ENCODE assay signal across 10 mouse cellular contexts in genomic region chr1:163338525-163339218, GRCm38 (mm10). TPM values are rescaled to one million over a fixed set of nuclear protein-coding genes. Genes with fewer than 3 reads are reported as not detected.
DNase-seq lines count a peak whose midpoint lies in the region; ATAC-seq and TF ChIP-seq lines count a peak whose summit lies in the region.
"Had no signal": no experiment of that assay in that cellular context is flagged by ENCODE, and none has a peak within 500 bp of the region (broad histone marks: within the 10 kb centered on the region; RNA-seq: fewer than 3 reads in every experiment).

No protein-coding gene starts in this region.

- 53% methylated on average over 7 of the region's 7 CpGs for WGBS in embryonic facial prominence, embryonic 13.5 days
- 76% methylated on average over 7 of the region's 7 CpGs for WGBS in embryonic facial prominence, embryonic 10.5 days
- WGBS in lung, embryonic 14.5 days: 65% methylated on average over 7 of the region's 7 CpGs
- 58% methylated on average over 7 of the region's 7 CpGs for WGBS in lung, adult 2 months
- WGBS in midbrain, embryonic 16.5 days: 54% methylated on average over 7 of the region's 7 CpGs

- ATAC-seq in embryonic facial prominence, embryonic 13.5 days (ENCODE audit: insufficient number of reproducible peaks, insufficient read depth, low FRiP score, low TSS enrichment, low read depth): no peak
- no peak for ATAC-seq in lung, embryonic 14.5 days (ENCODE audit: insufficient read depth)
- ATAC-seq in midbrain, embryonic 16.5 days: peak; percentile 56; the same call in 1 of the 2 replicates

- DNase-seq in embryonic facial prominence, embryonic 10.5 days (ENCODE audit: low spot score): no peak
- peak; percentile 33 for DNase-seq in lung, embryonic 14.5 days
- DNase-seq in lung, adult 2 months: no peak
- peak; percentile 38 to 77 for DNase-seq in gastrocnemius, adult 8-10 months (ENCODE audit: low spot score in 2 of 2)
- DNase-seq in spleen, postnatal 14 days (ENCODE audit: low spot score in 2 of 2): no peak
- no peak for DNase-seq in cerebellum, adult 11 months
- DNase-seq: lung, postnatal 4 days had no signal

- no peak for TF ChIP-seq POLR2A in lung, adult 2 months (IDR thresholded peaks at IDR 0.05; ENCODE audit: borderline replicate concordance, extremely low read depth, low read depth, low read length)

- no peaks in the 10 kb centered on the region for H3K36me3 ChIP-seq in embryonic facial prominence, embryonic 13.5 days
- H3K36me3 ChIP-seq in embryonic facial prominence, embryonic 10.5 days (replicated peaks): no peaks in the 10 kb centered on the region
- no peaks in the 10 kb centered on the region for H3K36me3 ChIP-seq in lung, embryonic 14.5 days (ENCODE audit: insufficient read depth)
- H3K36me3 ChIP-seq in midbrain, embryonic 16.5 days (ENCODE audit: control insufficient read depth, insufficient read depth, low read length): no peaks in the 10 kb centered on the region

- no peak overlapping the region for H3K4me2 ChIP-seq in embryonic facial prominence, embryonic 13.5 days
- H3K4me2 ChIP-seq in lung, embryonic 14.5 days: no peak overlapping the region
- 0 out of 2 replicates have a peak overlapping the region, but pooled peaks have one; percentile 6 for H3K4me2 ChIP-seq in midbrain, embryonic 16.5 days (ENCODE audit: low read length)

- no peaks in the 10 kb centered on the region for H3K27me3 ChIP-seq in embryonic facial prominence, embryonic 13.5 days
- no peaks in the 10 kb centered on the region for H3K27me3 ChIP-seq in embryonic facial prominence, embryonic 10.5 days (replicated peaks; ENCODE audit: low read depth, poor library complexity, severe bottlenecking)
- no peaks in the 10 kb centered on the region for H3K27me3 ChIP-seq in lung, embryonic 14.5 days (ENCODE audit: insufficient read depth, low read length)
- no peaks in the 10 kb centered on the region for H3K27me3 ChIP-seq in midbrain, embryonic 16.5 days (ENCODE audit: control insufficient read depth, insufficient read depth, low read depth, low read length)

- H3K4me1 ChIP-seq in embryonic facial prominence, embryonic 13.5 days: peaks cover 6% of the 10 kb centered on the region; the same call in 1 of the 2 replicates
- peaks cover 11% of the 10 kb centered on the region; the same call in 1 of the 2 replicates for H3K4me1 ChIP-seq in embryonic facial prominence, embryonic 10.5 days
- H3K4me1 ChIP-seq in lung, embryonic 14.5 days (ENCODE audit: insufficient read depth): no peaks in the 10 kb centered on the region
- no peaks in the 10 kb centered on the region for H3K4me1 ChIP-seq in lung, adult 2 months (ENCODE audit: control insufficient read depth, insufficient read depth, low read length)
- H3K4me1 ChIP-seq in midbrain, embryonic 16.5 days (ENCODE audit: control insufficient read depth, insufficient read depth, low read length): no peaks in the 10 kb centered on the region

- 0 out of 2 replicates have a peak overlapping the region, but pooled peaks have one; percentile 51 for H3K27ac ChIP-seq in embryonic facial prominence, embryonic 13.5 days
- H3K27ac ChIP-seq in embryonic facial prominence, embryonic 10.5 days (replicated peaks): no peak overlapping the region
- no peak overlapping the region for H3K27ac ChIP-seq in lung, embryonic 14.5 days (ENCODE audit: low read depth)
- H3K27ac ChIP-seq in midbrain, embryonic 16.5 days (ENCODE audit: low read length): no peak overlapping the region

- H3K4me3 ChIP-seq in embryonic facial prominence, embryonic 13.5 days: no peak overlapping the region
- no peak overlapping the region for H3K4me3 ChIP-seq in embryonic facial prominence, embryonic 10.5 days
- no peak overlapping the region for H3K4me3 ChIP-seq in lung, embryonic 14.5 days (ENCODE audit: low read depth, low read length)
- H3K4me3 ChIP-seq in lung, adult 2 months (replicated peaks; ENCODE audit: extremely low read depth, low read depth, low read length): no peak overlapping the region
- no peak overlapping the region for H3K4me3 ChIP-seq in midbrain, embryonic 16.5 days (ENCODE audit: low read depth, low read length)
- H3K4me3 ChIP-seq: erythroblast, embryonic 14.5 days had no signal

- H3K9ac ChIP-seq in embryonic facial prominence, embryonic 13.5 days: no peak overlapping the region
- no peak overlapping the region for H3K9ac ChIP-seq in lung, embryonic 14.5 days
- H3K9ac ChIP-seq in midbrain, embryonic 16.5 days (ENCODE audit: low read depth, low read length): no peak overlapping the region

- H3K9me3 ChIP-seq in embryonic facial prominence, embryonic 13.5 days: no peaks in the 10 kb centered on the region
- no peaks in the 10 kb centered on the region for H3K9me3 ChIP-seq in embryonic facial prominence, embryonic 10.5 days
- no peaks in the 10 kb centered on the region for H3K9me3 ChIP-seq in lung, embryonic 14.5 days (ENCODE audit: low read depth, low read length)
- H3K9me3 ChIP-seq in midbrain, embryonic 16.5 days (replicated peaks; ENCODE audit: control insufficient read depth, low read length, poor library complexity, severe bottlenecking): no peaks in the 10 kb centered on the region

- no peak for TF ChIP-seq CTCF in lung, embryonic 14.5 days (IDR thresholded peaks at IDR 0.05; ENCODE audit: low read depth)
- TF ChIP-seq CTCF in lung, adult 2 months (IDR thresholded peaks at IDR 0.05; ENCODE audit: insufficient read depth, low read length): no peak

RNA-seq across cellular contexts. Expression of gene Prrx1, which starts 25.2 kb away (rescaled TPM):
- polyA plus RNA-seq in embryonic facial prominence, embryonic 13.5 days (2015; fragmentation: Nextera tagmentation; extraction: Ambion mirVana): 171 and 190 TPM in 2 replicates
- polyA plus RNA-seq in embryonic facial prominence, embryonic 10.5 days (2016; fragmentation: Nextera tagmentation; extraction: Ambion mirVana): 128 TPM in 2 replicates
- 7.7 and 7.8 TPM in 2 replicates for polyA plus RNA-seq in lung, embryonic 14.5 days (2014; fragmentation: Nextera tagmentation; extraction: Ambion mirVana)
- 2.9 and 6.4 TPM in 2 replicates for polyA plus RNA-seq in lung, adult 2 months (2012; rRNA removed)
- total RNA-seq in gastrocnemius, adult 8-10 months (2022): 10 to 100 TPM; 34.8 to 41.6 (median 35.3) TPM
- 2.8 and 3.4 TPM in 2 replicates for polyA plus RNA-seq in midbrain, embryonic 16.5 days (2015; fragmentation: Nextera tagmentation; extraction: Ambion mirVana)
- polyA plus RNA-seq: erythroblast, embryonic 14.5 days had no signal

Comparison
In these comparisons a context has a peak if more than half of its experiments do, and no peak if none do; other contexts are left out.
1. DNase-seq: peak in lung, embryonic 14.5 days (single experiment) and gastrocnemius, adult 8-10 months (2 of 2); none in embryonic facial prominence, embryonic 10.5 days (single experiment), lung, adult 2 months (single experiment), spleen, postnatal 14 days (0 of 2) and cerebellum, adult 11 months (single experiment).
2. RNA of gene Prrx1, which starts 25.2 kb away (polyA plus RNA-seq): 171 to 190 TPM in embryonic facial prominence, embryonic 13.5 days and 128 TPM in embryonic facial prominence, embryonic 10.5 days; 7.7 to 7.8 TPM in lung, embryonic 14.5 days, 2.9 to 6.4 TPM in lung, adult 2 months and 2.8 to 3.4 TPM in midbrain, embryonic 16.5 days; every median in the first group is over 10 times any median in the second.